Mouse (Mus musculus) adrenal gland, adult (tissue): ENCODE data around the gene Pln.

Experiments
- DNase-seq, 2 experiments: peaks; one replicate each; pipeline ENCODE4 v3.0.0; 2022 to 2023; ENCODE audit warnings: low spot score in 1 of 2; ENCODE audit not compliant: inconsistent age in 2 of 2

Gene Pln

GRCm38 (mm10) chr10:53359016-53359415 is 21.5 kb downstream of the Pln start:
- no peak for DNase-seq

DNA sequence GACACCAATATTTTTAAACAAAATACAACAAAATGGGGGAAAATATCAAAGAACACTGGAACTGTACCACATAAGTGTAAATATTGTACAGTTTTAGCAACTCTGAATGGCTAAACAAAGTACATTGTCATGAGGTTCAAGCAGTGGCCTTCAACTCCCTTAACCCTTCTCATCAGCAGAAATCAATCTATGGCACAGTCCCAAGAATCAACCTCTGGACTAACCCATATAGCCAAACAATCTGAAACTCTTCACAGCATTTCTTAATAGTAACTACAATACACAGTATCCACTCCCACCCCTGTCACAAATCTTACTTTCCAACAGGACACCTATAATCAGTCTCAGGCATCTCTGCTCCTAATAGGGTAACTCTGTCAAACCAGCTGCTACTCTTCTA is 26.8 kb downstream of the Pln start:
- DNase-seq: no peak

- DNase-seq: no peak
Observed at GRCm38 (mm10) chr10:53367265-53367664, 29.8 kb downstream of the Pln start.

GRCm38 (mm10) chr10:53373885-53374578 is 36.6 kb downstream of the Pln start:
- no peak for DNase-seq

GRCm38 (mm10) chr10:53377096-53377495 is 39.6 kb downstream of the Pln start:
- DNase-seq: peak in 1 of 2 experiments; percentile 57

DNA sequence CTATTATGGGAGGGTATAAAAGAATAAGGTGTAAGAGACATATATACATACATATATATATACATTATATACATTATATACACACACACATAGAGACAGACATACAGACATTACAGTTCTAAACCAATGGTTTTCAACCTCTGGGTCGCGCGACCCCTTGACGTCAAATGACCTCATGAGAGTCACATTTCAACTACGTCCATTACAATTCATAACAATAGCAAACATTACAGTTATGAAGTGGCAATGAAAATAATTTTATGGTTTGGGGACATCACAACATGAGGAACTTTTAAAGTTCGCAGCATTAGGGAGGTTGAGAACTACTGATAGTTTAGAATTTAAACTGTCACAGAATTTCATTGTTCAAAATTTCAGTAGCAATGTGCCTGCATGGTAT is 40.8 kb downstream of the Pln start:
- DNase-seq: no peak

- peak in 1 of 2 experiments; percentile 83 for DNase-seq
Observed at GRCm38 (mm10) chr10:53378981-53379708, 41.7 kb downstream of the Pln start.

DNA sequence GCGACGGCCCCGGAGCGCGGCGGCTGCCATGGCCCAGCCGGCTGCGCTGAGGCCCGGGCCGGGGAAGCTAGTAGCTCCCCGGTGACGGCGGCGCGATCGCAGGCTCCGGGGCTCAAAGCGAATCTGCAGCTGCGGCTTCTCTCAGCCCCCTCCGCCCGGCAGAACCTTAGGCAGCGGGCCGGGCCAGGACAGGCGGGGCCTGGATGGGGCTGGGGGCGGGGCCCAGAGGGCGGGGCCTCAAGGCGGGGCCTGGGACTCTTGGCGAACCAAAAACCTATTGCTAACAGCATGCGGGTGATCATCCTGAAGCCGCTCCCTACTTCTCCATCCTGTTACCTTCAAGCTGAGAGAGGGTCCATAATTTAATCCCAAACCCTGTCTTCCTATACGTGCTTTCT is 42.2 kb downstream of the Pln start, which contains the start of gene Cep85l:
Cep85l (minus strand) TSS at position 239 of the 398 bp plus-strand sequence.
- DNase-seq: peak; percentile 91 to 96

GRCm38 (mm10) chr10:53382696-53383365 is 45.4 kb downstream of the Pln start:
- DNase-seq: no peak

- no peak for DNase-seq
Observed at GRCm38 (mm10) chr10:53384896-53385295, 47.4 kb downstream of the Pln start.

GRCm38 (mm10) chr10:53385438-53385837 is 48.0 kb downstream of the Pln start:
- DNase-seq: no peak

GRCm38 (mm10) chr10:53388227-53388920 is 50.9 kb downstream of the Pln start:
- DNase-seq: peak; percentile 38 to 56

DNA sequence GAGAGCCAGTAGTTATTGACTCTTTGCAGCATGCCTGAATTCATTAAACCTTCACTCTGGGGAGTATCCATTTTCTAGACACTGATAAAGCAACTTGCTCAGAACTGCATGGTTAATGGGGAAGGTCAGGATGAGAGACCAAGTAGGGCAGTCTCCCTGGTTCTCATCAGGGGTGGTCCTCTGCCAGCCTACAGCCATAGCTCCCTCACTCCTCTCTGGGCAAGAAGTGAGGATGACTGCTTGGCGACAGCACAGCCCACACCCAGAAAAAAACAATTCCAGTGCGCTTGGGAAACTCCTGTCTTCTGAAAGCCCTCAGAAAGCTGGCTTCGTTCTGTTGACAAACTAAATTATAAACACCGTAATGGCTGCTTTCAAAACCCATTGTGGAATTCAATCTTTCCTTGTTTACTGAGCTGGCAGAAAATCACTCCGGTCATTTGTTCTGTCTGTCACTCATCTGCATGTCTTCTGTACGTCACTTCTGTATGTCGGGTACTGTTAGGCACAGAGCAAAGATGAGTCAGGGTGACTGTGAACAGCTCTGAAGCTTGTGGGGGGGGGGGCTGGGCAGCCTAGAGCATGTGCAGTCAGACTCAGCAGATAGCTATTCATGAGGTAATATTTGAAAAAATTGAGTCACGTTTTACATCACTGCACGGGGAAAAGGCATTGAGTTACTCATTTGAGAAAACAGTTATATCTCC is 57.6 kb downstream of the Pln start:
- no peak for DNase-seq
